Mouse (Mus musculus) spleen, adult 2 months (tissue): ENCODE results near the gene Zer1. TPM values are rescaled to one million over a fixed set of nuclear protein-coding genes. Genes with fewer than 3 reads are reported as not detected.

ENCODE experiments used
- DNase-seq, 2 experiments: peaks; one replicate each; pipeline versions ENCODE4 v3.0.0 to v3.0.0-alpha.2; 2012 to 2021; ENCODE audit warnings: low spot score in 2 of 2, low read depth in 1 of 2
- H3K27ac ChIP-seq: fragments of 200-500 bp; 2 replicates; pipeline ENCODE4 v1.5.1; 2012; ENCODE audit warnings: low read length, inconsistent platforms; ENCODE audit not compliant: insufficient read depth
- H3K27me3 ChIP-seq: fragments of 200-500 bp; 2 replicates; pipeline ENCODE4 v1.6.1; 2012; ENCODE audit warnings: mild to moderate bottlenecking, moderate library complexity, low read length, inconsistent platforms; ENCODE audit not compliant: control insufficient read depth, insufficient read depth
- H3K36me3 ChIP-seq: fragments of 200-500 bp; 2 replicates; pipeline ENCODE4 v1.6.1; 2012; ENCODE audit warnings: mild to moderate bottlenecking, low read length, inconsistent platforms; ENCODE audit not compliant: control insufficient read depth, insufficient read depth
- H3K4me1 ChIP-seq: fragments of 200-500 bp; 2 replicates; pipeline ENCODE4 v1.6.1; 2011; ENCODE audit warnings: inconsistent platforms; ENCODE audit not compliant: control insufficient read depth, insufficient read depth, insufficient read length
- H3K4me3 ChIP-seq: fragments of 200-500 bp; 2 replicates; pipeline ENCODE4 v1.5.1; 2011; ENCODE audit warnings: mild to moderate bottlenecking, inconsistent platforms; ENCODE audit not compliant: insufficient read depth, insufficient read length; ENCODE audit errors: extremely low read depth
- CTCF ChIP-seq: fragments of 200-500 bp; IDR thresholded peaks from 2 replicates; pipeline ENCODE4 v1.5.1; 2011; ENCODE audit warnings: mild to moderate bottlenecking, inconsistent platforms; ENCODE audit not compliant: insufficient read depth, insufficient read length, insufficient replicate concordance; ENCODE audit errors: extremely low read depth
- POLR2A ChIP-seq: fragments of 200-500 bp; IDR thresholded peaks from 2 replicates; pipeline ENCODE4 v1.6.1; 2011; ENCODE audit warnings: low read depth, low read length, inconsistent platforms
- WGBS: fragments of 180-500 bp; shearing (Covaris S2); methylation state at CpG from one replicate; pipeline ENCODE4 v1.1.7; 2018; 5-methylcytosine and 5-hydroxymethylcytosine counted together
- polyA plus RNA-seq: library from polyadenylated mRNA; depleted of rRNA; stranded (reverse); fragments of >200 nt; gene quantifications from 2 replicates; pipeline ENCODE4 v1.2.3, GENCODE M21; 2012

Zer1 gene
- polyA plus RNA-seq, 1 experiment: 59.0 TPM

DNA sequence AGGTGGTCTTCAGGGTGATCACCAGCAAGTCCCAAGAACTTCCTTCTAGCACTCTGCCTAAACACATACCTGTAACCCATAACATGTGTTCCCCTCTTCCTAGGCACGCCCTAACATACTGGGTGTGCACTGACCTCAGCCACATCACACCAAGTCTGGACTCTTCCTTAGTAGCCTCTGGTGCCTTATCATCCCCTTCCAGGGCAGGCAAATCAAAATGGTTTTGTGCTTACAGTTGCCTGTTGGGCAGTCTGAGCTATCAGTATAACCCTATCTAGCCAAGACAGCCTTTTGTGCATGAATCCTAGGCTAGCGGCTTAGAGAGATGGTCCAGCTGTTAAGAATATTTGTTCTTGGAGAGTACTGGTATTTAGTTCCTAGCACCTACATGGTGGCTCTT lies 12.9 kb downstream of the Zer1 start:
- TF ChIP-seq POLR2A (no peak), CTCF (no peak)
- no peak for DNase-seq
- Histone ChIP-seq H3K27ac (no peak overlapping the region), H3K36me3 (peaks cover 27% of the 10 kb centered on the region), H3K4me1 (peaks cover 6% of the 10 kb centered on the region; the same call in 1 of the 2 replicates), H3K27me3 (no peaks in the 10 kb centered on the region), H3K4me3 (no peak overlapping the region)
- WGBS: 80% methylated on average over 2 of the region's 2 CpGs

DNA sequence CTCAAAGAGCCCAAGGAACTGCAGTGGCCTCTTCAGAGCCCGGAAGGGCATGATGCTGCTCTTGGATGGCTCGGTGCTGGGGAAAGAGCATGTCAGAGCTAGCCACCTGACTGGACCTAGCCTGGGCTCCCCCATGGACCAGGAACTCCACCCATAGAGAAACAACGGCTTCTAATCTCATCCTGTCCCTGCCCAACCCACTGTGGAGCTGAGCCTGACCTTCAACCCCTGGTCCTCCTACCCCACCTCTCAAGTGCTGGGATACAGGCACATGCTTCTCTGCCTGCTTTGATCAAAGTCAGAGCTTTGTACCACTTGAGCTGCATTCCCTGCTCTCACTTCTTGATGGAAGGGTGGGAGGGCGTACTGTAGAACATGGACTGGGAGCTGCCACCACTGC lies 16.1 kb downstream of the Zer1 start:
- DNase-seq: no peak
- Histone ChIP-seq H3K27ac (no peak overlapping the region), H3K4me3 (no peak overlapping the region), H3K36me3 (peaks cover 31% of the 10 kb centered on the region), H3K27me3 (no peaks in the 10 kb centered on the region), H3K4me1 (peaks cover 6% of the 10 kb centered on the region; the same call in 1 of the 2 replicates)
- TF ChIP-seq POLR2A (no peak), CTCF (no peak)
- 88% methylated on average over 4 of the region's 4 CpGs for WGBS

- TF ChIP-seq POLR2A (no peak), CTCF (no peak)
- peaks cover 6% of the 10 kb centered on the region; the same call in 1 of the 2 replicates for H3K4me1 ChIP-seq
- H3K27me3 ChIP-seq: no peaks in the 10 kb centered on the region
- no peak overlapping the region for H3K27ac ChIP-seq
- no peak for DNase-seq
- no peak overlapping the region for H3K4me3 ChIP-seq
- peaks cover 36% of the 10 kb centered on the region for H3K36me3 ChIP-seq
- WGBS: 95% methylated on average over 5 of the region's 5 CpGs
These were observed 16.7 kb downstream of the Zer1 start for GRCm38 (mm10) chr2:30107646-30108045.

DNA sequence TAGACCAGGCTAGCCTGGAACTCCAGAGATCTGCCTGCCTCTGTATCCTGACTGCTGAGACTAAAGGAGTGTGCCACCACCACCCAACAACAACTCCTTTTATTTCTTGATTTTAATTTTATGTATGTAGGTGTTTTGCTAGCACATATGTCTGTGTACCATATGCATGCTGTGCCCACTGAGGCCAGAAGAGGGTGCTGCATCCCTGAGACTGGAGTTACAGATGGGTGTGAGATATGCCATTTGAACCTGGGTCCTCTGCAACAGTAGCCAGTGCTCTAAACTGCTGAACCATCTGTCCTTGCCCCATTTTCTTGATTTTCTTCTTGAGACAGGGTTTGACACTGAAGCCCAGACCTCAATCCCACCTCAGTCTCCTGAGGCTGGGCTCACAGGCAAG lies 18.0 kb downstream of the Zer1 start:
- Histone ChIP-seq H3K4me1 (peaks cover 6% of the 10 kb centered on the region; the same call in 1 of the 2 replicates), H3K36me3 (peaks cover 33% of the 10 kb centered on the region), H3K27me3 (no peaks in the 10 kb centered on the region), H3K4me3 (no peak overlapping the region), H3K27ac (no peak overlapping the region)
- peak; percentile 23 to 65 for DNase-seq
- TF ChIP-seq CTCF (peak; percentile 60; the same call in 1 of the 2 replicates), POLR2A (no peak)

DNA sequence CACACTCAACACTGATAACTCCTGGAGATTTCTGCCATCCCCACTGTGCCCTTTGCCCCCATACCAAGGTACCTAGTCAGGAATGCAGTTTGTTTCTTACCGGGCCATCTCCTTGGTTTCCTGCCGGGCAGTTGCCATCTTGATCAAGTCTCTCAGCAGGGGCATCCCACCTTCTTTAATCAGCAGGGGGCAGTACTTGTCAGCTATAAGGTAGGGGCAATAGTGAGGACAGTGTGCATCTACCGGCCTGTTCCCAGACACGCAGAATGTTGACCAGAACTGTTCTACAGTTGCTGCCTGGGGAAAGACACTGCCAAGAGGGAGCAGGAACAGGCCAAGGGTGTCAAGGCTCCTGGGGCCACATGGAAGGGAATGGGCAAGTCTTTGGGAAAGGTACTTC lies 24.2 kb downstream of the Zer1 start:
- no peak overlapping the region for H3K4me3 ChIP-seq
- TF ChIP-seq POLR2A: no peak
- no peak for TF ChIP-seq CTCF
- H3K36me3 ChIP-seq: peaks cover 23% of the 10 kb centered on the region
- H3K4me1 ChIP-seq: no peaks in the 10 kb centered on the region
- H3K27ac ChIP-seq: no peak overlapping the region
- WGBS: 81% methylated on average over 4 of the region's 4 CpGs
- H3K27me3 ChIP-seq: no peaks in the 10 kb centered on the region
- DNase-seq: no peak

GRCm38 (mm10) chr2:30095882-30096527 lies 28.4 kb downstream of the Zer1 start:
- 61% methylated on average over 2 of the region's 2 CpGs for WGBS
- Histone ChIP-seq H3K36me3 (peaks cover 15% of the 10 kb centered on the region), H3K27ac (no peak overlapping the region), H3K4me1 (peaks cover 7% of the 10 kb centered on the region; the same call in 1 of the 2 replicates), H3K4me3 (no peak overlapping the region), H3K27me3 (no peaks in the 10 kb centered on the region)
- TF ChIP-seq POLR2A (no peak), CTCF (peak; percentile 69; the same call in 1 of the 2 replicates)
- DNase-seq: peak; percentile 35 to 62

DNA sequence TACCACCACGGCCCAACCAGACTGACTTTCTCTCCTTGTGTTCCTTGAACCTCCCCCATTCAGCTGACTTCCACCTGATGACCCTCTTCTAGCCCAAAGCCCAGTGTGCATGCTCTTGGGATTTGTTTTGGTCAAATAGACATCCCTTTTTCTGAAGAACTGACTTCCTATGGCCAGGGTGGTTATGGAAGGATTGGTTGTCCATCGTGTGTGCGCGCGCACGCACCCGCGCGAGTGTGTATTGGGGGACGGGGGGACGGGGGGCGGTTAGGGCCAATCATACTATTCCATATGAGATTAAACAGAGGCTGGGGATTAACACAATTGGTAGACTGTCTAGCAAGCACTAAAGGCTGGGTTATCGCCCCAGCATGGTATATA lies 30.2 kb downstream of the Zer1 start:
- TF ChIP-seq POLR2A (no peak), CTCF (no peak)
- Histone ChIP-seq H3K27me3 (no peaks in the 10 kb centered on the region), H3K36me3 (peaks cover 19% of the 10 kb centered on the region), H3K4me3 (peak overlapping the region; percentile 96), H3K27ac (peak overlapping the region; percentile 75), H3K4me1 (peaks cover 7% of the 10 kb centered on the region; the same call in 1 of the 2 replicates)
- DNase-seq: no peak
- under 1% methylated on average over 13 of the region's 13 CpGs for WGBS
